Mouse (Mus musculus): Measurements from ENCODE around the gene Lin37. TPM values are rescaled to one million over a fixed set of nuclear protein-coding genes. Genes with fewer than 3 reads are reported as not detected.
A peak's percentile ranks its signal among the peaks of the same experiment; 100 is the strongest.

The Lin37 gene
- polyA plus RNA-seq, 1 experiment from 2014 or later = 60.9 TPM

- Histone ChIP-seq H3K4me1 (replicated peaks) (peaks cover 4% of the 10 kb centered on the region), H3K27me3 (no peaks in the 10 kb centered on the region), H3K4me3 (no peak overlapping the region), H3K9ac (no peak overlapping the region), H3K36me3 (peaks cover 100% of the 10 kb centered on the region), H3K9me3 (no peaks in the 10 kb centered on the region), H3K4me2 (no peak overlapping the region), H3K27ac (replicated peaks) (no peak overlapping the region)
- 96% methylated on average over 16 of the region's 16 CpGs for WGBS
- ATAC-seq (ENCODE audit: low read depth) = no peak
These were observed 21.9 kb upstream of the Lin37 start for GRCm38 (mm10) chr7:30581547-30581946.

DNA sequence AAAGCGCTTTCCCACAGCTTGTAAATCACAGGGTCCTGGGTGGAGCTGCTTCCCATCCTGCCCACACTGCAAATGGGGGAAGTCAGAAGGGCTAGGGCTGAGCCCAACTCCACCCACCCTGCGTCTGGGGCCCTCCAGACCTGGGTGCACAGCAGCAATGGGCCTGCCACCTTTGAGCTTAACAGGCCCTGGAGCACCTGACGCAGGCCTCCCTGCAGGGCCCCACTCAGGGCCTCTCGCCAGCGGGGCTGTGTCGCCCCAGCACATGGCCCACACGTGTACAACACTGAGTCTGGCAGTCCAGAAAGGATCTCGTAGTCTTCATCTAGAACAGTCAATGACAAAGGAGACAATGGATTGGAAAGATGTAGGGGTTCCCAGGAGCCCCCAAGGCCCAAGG lies 20.3 kb upstream of the Lin37 start:
- Histone ChIP-seq H3K4me3 (no peak overlapping the region), H3K4me1 (replicated peaks) (no peaks in the 10 kb centered on the region), H3K36me3 (peaks cover 100% of the 10 kb centered on the region), H3K4me2 (no peak overlapping the region), H3K27ac (replicated peaks) (no peak overlapping the region), H3K9me3 (no peaks in the 10 kb centered on the region), H3K9ac (no peak overlapping the region), H3K27me3 (no peaks in the 10 kb centered on the region)
- WGBS = 93% methylated on average over 8 of the region's 8 CpGs
- ATAC-seq (ENCODE audit: low read depth) = no peak

- Histone ChIP-seq H3K4me2 (no peak overlapping the region), H3K4me3 (no peak overlapping the region), H3K9me3 (no peaks in the 10 kb centered on the region), H3K27me3 (no peaks in the 10 kb centered on the region), H3K36me3 (peaks cover 97% of the 10 kb centered on the region), H3K9ac (0 out of 2 replicates have a peak overlapping the region, but pooled peaks have one; percentile 5), H3K27ac (replicated peaks) (no peak overlapping the region), H3K4me1 (replicated peaks) (no peaks in the 10 kb centered on the region)
- WGBS = 94% methylated on average over 2 of the region's 2 CpGs
- no peak for ATAC-seq (ENCODE audit: low read depth)
These were observed 13.3 kb upstream of the Lin37 start for GRCm38 (mm10) chr7:30572969-30573368.

- no peak overlapping the region for H3K4me2 ChIP-seq
- H3K9ac ChIP-seq = no peak overlapping the region
- no peaks in the 10 kb centered on the region for H3K4me1 ChIP-seq (replicated peaks)
- H3K27ac ChIP-seq (replicated peaks) = no peak overlapping the region
- H3K9me3 ChIP-seq = no peaks in the 10 kb centered on the region
- H3K27me3 ChIP-seq = no peaks in the 10 kb centered on the region
- ATAC-seq (ENCODE audit: low read depth) = no peak
- whole genome bisulfite sequencing = 92% methylated on average over 5 of the region's 5 CpGs
- peaks cover 95% of the 10 kb centered on the region for H3K36me3 ChIP-seq
- H3K4me3 ChIP-seq = no peak overlapping the region
These were observed 12.8 kb upstream of the Lin37 start for GRCm38 (mm10) chr7:30572389-30572788.

GRCm38 (mm10) chr7:30567555-30567954 lies 7.9 kb upstream of the Lin37 start:
- peaks cover 72% of the 10 kb centered on the region for H3K36me3 ChIP-seq
- WGBS = 89% methylated on average over 11 of the region's 11 CpGs
- no peak for ATAC-seq (ENCODE audit: low read depth)

GRCm38 (mm10) chr7:30566033-30566432 lies 6.4 kb upstream of the Lin37 start:
- no peak overlapping the region for H3K27ac ChIP-seq (replicated peaks)
- peaks cover 18% of the 10 kb centered on the region for H3K4me1 ChIP-seq (replicated peaks)
- no peak overlapping the region for H3K4me2 ChIP-seq
- WGBS = 92% methylated on average over 9 of the region's 9 CpGs
- no peak overlapping the region for H3K9ac ChIP-seq
- no peaks in the 10 kb centered on the region for H3K27me3 ChIP-seq
- no peaks in the 10 kb centered on the region for H3K9me3 ChIP-seq
- ATAC-seq (ENCODE audit: low read depth) = no peak
- H3K4me3 ChIP-seq = no peak overlapping the region
- H3K36me3 ChIP-seq = peaks cover 59% of the 10 kb centered on the region

More at GRCm38 (mm10) chr7:30567555-30567954, 7.9 kb upstream of the Lin37 start:
- H3K27ac ChIP-seq (replicated peaks) = no peak overlapping the region
- no peaks in the 10 kb centered on the region for H3K27me3 ChIP-seq
- H3K4me2 ChIP-seq = no peak overlapping the region
- H3K4me3 ChIP-seq = no peak overlapping the region
- peaks cover 11% of the 10 kb centered on the region for H3K4me1 ChIP-seq (replicated peaks)
- no peaks in the 10 kb centered on the region for H3K9me3 ChIP-seq
- no peak overlapping the region for H3K9ac ChIP-seq

- H3K36me3 ChIP-seq = peaks cover 50% of the 10 kb centered on the region
- no peaks in the 10 kb centered on the region for H3K9me3 ChIP-seq
- H3K4me1 ChIP-seq (replicated peaks) = peaks cover 21% of the 10 kb centered on the region
- H3K4me2 ChIP-seq = peak within 1 kb of the TSS; percentile 88
- 96% methylated on average over 12 of the region's 12 CpGs for WGBS
- H3K9ac ChIP-seq = 0 out of 2 replicates have a peak within 1 kb of the TSS, but pooled peaks have one; percentile 88
- ATAC-seq (ENCODE audit: low read depth) = no peak
- no peaks in the 10 kb centered on the region for H3K27me3 ChIP-seq
- no peak within 1 kb of the TSS for H3K27ac ChIP-seq (replicated peaks)
- H3K4me3 ChIP-seq = peak within 1 kb of the TSS; percentile 87; the same call in 1 of the 2 replicates
These were observed 5.4 kb upstream of the Lin37 start, which contains the start of gene Igflr1 for GRCm38 (mm10) chr7:30564970-30565571. Gene Igflr1 (plus strand): TSS chr7:30565427.

DNA sequence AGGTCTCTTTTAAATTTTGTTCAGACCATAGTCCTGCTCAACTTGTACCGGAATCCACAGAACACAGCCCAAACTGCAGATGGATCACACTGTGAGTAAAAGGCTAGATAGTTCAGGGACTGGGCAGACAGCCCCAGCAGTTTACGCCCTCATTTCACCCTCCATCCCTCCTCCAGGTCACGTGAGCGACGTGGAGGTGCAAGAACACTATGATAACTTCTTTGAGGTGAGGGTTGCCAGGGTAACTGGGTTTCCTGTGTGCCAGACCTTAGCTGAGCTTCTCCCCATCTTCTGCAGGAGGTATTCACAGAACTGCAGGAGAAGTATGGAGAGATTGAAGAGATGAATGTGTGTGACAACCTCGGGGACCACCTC lies 4.3 kb upstream of the Lin37 start:
- Histone ChIP-seq H3K4me3 (peak overlapping the region; percentile 87), H3K9ac (peak overlapping the region; percentile 88), H3K9me3 (no peaks in the 10 kb centered on the region), H3K27me3 (no peaks in the 10 kb centered on the region), H3K36me3 (peaks cover 38% of the 10 kb centered on the region), H3K4me1 (replicated peaks) (peaks cover 28% of the 10 kb centered on the region), H3K27ac (replicated peaks) (peak overlapping the region; percentile 94), H3K4me2 (peak overlapping the region; percentile 88)
- ATAC-seq (ENCODE audit: low read depth) = no peak
- WGBS = 24% methylated on average over 6 of the region's 6 CpGs

DNA sequence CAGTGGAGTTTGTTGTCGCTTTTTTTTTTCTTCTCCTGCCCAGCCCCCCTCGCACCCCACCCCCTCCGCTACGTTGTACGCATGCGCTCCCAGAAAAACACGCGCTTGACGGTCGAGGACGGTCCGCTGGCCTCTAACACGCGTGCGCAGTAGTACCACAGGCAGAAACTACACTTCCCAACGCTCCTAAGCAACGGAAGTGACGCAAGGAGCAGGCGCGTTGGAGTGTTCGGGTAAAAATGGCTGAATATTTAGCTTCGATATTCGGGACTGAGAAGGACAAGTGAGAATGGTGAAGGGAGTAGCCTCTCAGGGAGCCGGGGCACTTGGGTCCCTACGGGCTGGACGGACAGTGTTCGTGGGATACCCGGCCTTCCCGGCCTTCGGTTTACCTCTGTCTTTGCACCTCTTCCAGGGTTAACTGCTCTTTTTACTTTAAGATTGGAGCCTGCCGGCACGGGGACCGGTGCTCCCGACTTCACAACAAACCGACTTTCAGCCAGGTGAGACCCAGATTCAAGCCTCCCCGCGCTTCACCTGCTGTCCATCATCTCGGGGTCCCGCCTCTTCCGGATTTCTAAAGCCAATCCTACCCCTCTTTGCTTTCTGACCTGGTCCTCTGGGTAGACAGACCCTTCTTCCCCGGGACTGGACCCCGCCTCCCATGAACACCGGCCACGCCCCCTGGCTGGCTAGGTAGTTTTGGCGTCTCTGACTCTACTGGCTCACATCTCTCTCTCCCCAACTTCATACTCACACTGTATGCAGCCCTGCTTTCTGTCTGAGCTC lies 3.7 kb upstream of the Lin37 start, which contains the start of the genes U2af1l4, Gm49396 and Psenen:
U2af1l4 (plus strand) TSS at position 185 of the 789 bp plus-strand sequence.
Gm49396 (plus strand) TSS at position 228 of the 789 bp plus-strand sequence.
Psenen (minus strand) TSS at position 511 of the 789 bp plus-strand sequence.
- H3K27ac ChIP-seq (replicated peaks) = peak within 1 kb of the TSS; percentile 94
- no peaks in the 10 kb centered on the region for H3K9me3 ChIP-seq
- peak within 1 kb of the TSS; percentile 88 for H3K4me2 ChIP-seq
- H3K4me3 ChIP-seq = peak within 1 kb of the TSS; percentile 87
- H3K27me3 ChIP-seq = no peaks in the 10 kb centered on the region
- peak within 1 kb of the TSS; percentile 88 for H3K9ac ChIP-seq
- WGBS = under 1% methylated on average over 45 of the region's 45 CpGs
- ATAC-seq (ENCODE audit: low read depth) = peak; percentile 90
- H3K4me1 ChIP-seq (replicated peaks) = peaks cover 34% of the 10 kb centered on the region
- peaks cover 32% of the 10 kb centered on the region for H3K36me3 ChIP-seq

GRCm38 (mm10) chr7:30562526-30563116 lies 3.0 kb upstream of the Lin37 start:
- Histone ChIP-seq H3K9ac (peak overlapping the region; percentile 88), H3K4me2 (peak overlapping the region; percentile 88), H3K4me3 (peak overlapping the region; percentile 87), H3K9me3 (no peaks in the 10 kb centered on the region), H3K4me1 (replicated peaks) (peaks cover 41% of the 10 kb centered on the region), H3K27ac (replicated peaks) (peak overlapping the region; percentile 71), H3K27me3 (no peaks in the 10 kb centered on the region), H3K36me3 (peaks cover 30% of the 10 kb centered on the region)
- WGBS = 3% methylated on average over 27 of the region's 27 CpGs
- ATAC-seq (ENCODE audit: low read depth) = peak; percentile 7; the same call in 1 of the 2 replicates

DNA sequence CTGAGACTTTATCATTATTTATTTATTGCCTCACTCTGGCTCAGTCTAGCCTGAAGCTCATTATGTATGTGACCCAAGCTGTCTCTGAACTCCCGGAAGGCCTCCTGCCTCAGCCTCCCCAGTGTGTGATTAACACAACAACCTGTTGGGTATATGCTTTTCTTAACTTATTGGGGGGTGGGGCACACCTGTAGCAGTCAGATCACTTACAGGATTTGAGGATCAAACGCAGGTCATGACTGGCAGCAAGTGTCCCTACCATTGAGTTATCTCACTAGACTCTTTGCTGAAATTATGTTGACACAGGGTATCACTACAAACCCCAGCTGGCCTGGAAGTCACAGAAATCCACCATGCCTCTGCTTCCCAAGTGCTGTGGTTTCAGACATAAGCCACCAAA lies 658 bp upstream of the Lin37 start:
- no peaks in the 10 kb centered on the region for H3K27me3 ChIP-seq
- H3K9ac ChIP-seq = 0 out of 2 replicates have a peak overlapping the region, but pooled peaks have one; percentile 31
- no peak overlapping the region for H3K4me3 ChIP-seq
- ATAC-seq (ENCODE audit: low read depth) = no peak
- H3K9me3 ChIP-seq = no peaks in the 10 kb centered on the region
- H3K4me2 ChIP-seq = peak overlapping the region; percentile 99
- WGBS = 63% methylated on average over 2 of the region's 2 CpGs
- H3K27ac ChIP-seq (replicated peaks) = no peak overlapping the region
- H3K4me1 ChIP-seq (replicated peaks) = peaks cover 41% of the 10 kb centered on the region
- H3K36me3 ChIP-seq = peaks cover 31% of the 10 kb centered on the region
